Mouse (Mus musculus): ENCODE measurements around the gene Msantd3. TPM values are rescaled to one million over a fixed set of nuclear protein-coding genes. Genes with fewer than 3 reads are reported as not detected.

Msantd3 gene
- polyA plus RNA-seq, 1 experiment from 2014 or later = 34.1 TPM

DNA sequence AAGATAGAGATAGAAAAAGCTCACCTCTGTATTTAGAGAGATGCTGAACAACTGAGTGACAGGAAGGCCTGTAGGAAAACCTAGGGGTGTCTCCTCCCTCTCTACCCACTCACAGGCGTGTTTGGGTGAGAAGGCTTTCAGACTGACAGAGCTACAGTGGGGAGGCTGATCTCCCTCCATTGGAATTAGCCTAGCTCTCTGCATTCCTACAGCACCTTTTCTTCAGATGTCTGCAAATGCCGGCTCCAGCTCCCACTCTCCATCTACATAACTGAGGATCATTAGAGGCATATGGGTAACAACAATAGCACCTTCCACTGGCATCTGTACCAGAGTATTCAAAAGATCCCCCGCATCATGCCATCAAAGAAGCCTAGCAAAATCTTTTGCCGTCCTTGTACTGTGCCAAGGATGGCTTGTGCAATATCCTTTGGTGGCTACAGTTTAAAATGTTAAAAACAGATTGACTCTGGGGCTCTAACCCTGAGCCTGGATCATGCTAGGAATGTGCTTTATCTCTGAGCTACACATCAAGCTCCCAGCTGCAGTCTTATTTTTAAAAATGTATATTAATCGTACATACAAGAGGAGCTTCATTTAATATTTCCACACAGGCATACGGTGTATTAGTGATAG is 39.9 kb downstream of the Msantd3 start:
- no peaks in the 10 kb centered on the region for H3K4me1 ChIP-seq (ENCODE audit: insufficient read depth)
- H3K4me3 ChIP-seq (ENCODE audit: low read depth, low read length) = no peak overlapping the region
- DNase-seq (no peak), ATAC-seq (ENCODE audit: insufficient read depth) (no peak)
- no peaks in the 10 kb centered on the region for H3K9me3 ChIP-seq (ENCODE audit: low read depth, low read length)
- 52% methylated on average over 6 of the region's 6 CpGs for WGBS
- no peak overlapping the region for H3K4me2 ChIP-seq
- no peak overlapping the region for H3K27ac ChIP-seq (ENCODE audit: low read depth)
- H3K27me3 ChIP-seq (ENCODE audit: insufficient read depth, low read length) = no peaks in the 10 kb centered on the region
- no peaks in the 10 kb centered on the region for H3K36me3 ChIP-seq (ENCODE audit: insufficient read depth)
- H3K9ac ChIP-seq = no peak overlapping the region
- TF ChIP-seq CTCF (IDR thresholded peaks at IDR 0.05; ENCODE audit: low read depth) = no peak

DNA sequence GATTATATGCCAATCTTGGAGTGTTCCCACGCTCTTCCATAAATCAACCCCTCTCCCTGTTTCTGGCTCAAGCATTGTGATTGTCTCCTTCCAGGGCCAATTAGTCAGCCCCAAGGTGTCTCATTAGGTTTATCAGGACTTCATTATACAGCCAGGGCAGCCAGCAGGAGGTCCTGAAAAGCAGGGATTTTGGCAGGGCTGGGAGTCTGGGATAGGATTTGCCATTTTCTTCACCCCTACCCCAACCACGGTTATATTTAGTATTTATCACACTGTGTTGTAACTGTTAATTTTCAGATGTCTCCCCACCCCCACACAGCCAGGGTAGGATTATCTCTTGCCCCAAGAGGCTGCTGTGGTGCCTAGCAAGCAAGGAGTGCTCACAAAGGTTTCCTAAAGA is 41.5 kb downstream of the Msantd3 start:
- ATAC-seq (ENCODE audit: insufficient read depth) = no peak
- Histone ChIP-seq H3K9ac (no peak overlapping the region), H3K4me3 (ENCODE audit: low read depth, low read length) (no peak overlapping the region), H3K9me3 (ENCODE audit: low read depth, low read length) (no peaks in the 10 kb centered on the region), H3K4me1 (ENCODE audit: insufficient read depth) (no peaks in the 10 kb centered on the region), H3K27ac (ENCODE audit: low read depth) (no peak overlapping the region), H3K27me3 (ENCODE audit: insufficient read depth, low read length) (no peaks in the 10 kb centered on the region), H3K36me3 (ENCODE audit: insufficient read depth) (no peaks in the 10 kb centered on the region), H3K4me2 (no peak overlapping the region)
- DNase-seq = no peak
- no peak for TF ChIP-seq CTCF (IDR thresholded peaks at IDR 0.05; ENCODE audit: low read depth)
- 28% methylated on average over 2 of the region's 2 CpGs for WGBS

DNA sequence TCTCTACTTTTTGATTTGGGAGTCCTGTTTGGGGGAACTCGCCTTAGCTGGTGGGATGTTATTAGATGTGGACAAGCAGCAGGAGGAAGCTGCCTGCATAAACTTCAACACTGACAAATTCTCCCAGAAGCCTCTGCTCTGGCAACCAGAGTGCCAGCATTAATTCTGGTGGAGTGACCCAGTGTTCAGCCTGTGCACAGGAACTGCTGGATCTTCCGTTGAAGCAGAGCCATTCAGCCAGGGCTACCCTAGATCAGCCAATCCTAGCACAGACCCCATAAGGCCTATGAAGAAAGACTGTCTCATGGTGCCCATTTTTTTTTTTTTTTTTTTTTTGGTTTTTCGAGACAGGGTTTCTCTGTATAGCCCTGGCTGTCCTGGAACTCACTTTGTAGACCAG is 42.3 kb downstream of the Msantd3 start:
- no peak for TF ChIP-seq CTCF (IDR thresholded peaks at IDR 0.05; ENCODE audit: low read depth)
- Histone ChIP-seq H3K9ac (no peak overlapping the region), H3K27me3 (ENCODE audit: insufficient read depth, low read length) (no peaks in the 10 kb centered on the region), H3K9me3 (ENCODE audit: low read depth, low read length) (no peaks in the 10 kb centered on the region), H3K4me1 (ENCODE audit: insufficient read depth) (no peaks in the 10 kb centered on the region), H3K4me3 (ENCODE audit: low read depth, low read length) (no peak overlapping the region), H3K4me2 (no peak overlapping the region), H3K27ac (ENCODE audit: low read depth) (no peak overlapping the region), H3K36me3 (ENCODE audit: insufficient read depth) (no peaks in the 10 kb centered on the region)
- DNase-seq (no peak), ATAC-seq (ENCODE audit: insufficient read depth) (no peak)
- 72% methylated on average over 2 of the region's 3 CpGs for WGBS

DNA sequence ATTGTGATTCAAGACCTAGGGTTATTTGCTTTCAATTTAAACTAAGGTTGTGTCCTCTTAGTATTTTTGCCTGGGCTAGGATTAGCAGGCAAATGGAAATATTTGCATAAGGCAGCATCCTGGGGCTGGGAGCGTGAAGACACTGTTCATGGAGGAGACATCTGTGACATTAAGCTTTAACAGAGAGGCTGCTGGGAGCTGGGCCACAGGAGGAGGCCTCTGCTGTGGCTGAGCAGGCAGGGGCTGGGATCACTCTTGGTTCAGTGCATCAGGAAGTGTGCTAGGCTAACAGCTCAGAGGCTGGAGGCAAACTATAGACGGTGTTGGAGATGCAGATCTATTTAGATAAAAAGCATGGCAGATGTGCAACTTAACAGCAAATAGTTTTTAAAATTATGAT is 43.2 kb downstream of the Msantd3 start:
- H3K9me3 ChIP-seq (ENCODE audit: low read depth, low read length) = no peaks in the 10 kb centered on the region
- H3K9ac ChIP-seq = no peak overlapping the region
- H3K36me3 ChIP-seq (ENCODE audit: insufficient read depth) = no peaks in the 10 kb centered on the region
- ATAC-seq (ENCODE audit: insufficient read depth) (no peak), DNase-seq (no peak)
- no peak overlapping the region for H3K4me3 ChIP-seq (ENCODE audit: low read depth, low read length)
- WGBS = 74% methylated on average over 2 of the region's 2 CpGs
- no peak overlapping the region for H3K4me2 ChIP-seq
- no peaks in the 10 kb centered on the region; the same call in 1 of the 2 replicates for H3K4me1 ChIP-seq (ENCODE audit: insufficient read depth)
- no peak for TF ChIP-seq CTCF (IDR thresholded peaks at IDR 0.05; ENCODE audit: low read depth)
- no peaks in the 10 kb centered on the region for H3K27me3 ChIP-seq (ENCODE audit: insufficient read depth, low read length)
- H3K27ac ChIP-seq (ENCODE audit: low read depth) = no peak overlapping the region

DNA sequence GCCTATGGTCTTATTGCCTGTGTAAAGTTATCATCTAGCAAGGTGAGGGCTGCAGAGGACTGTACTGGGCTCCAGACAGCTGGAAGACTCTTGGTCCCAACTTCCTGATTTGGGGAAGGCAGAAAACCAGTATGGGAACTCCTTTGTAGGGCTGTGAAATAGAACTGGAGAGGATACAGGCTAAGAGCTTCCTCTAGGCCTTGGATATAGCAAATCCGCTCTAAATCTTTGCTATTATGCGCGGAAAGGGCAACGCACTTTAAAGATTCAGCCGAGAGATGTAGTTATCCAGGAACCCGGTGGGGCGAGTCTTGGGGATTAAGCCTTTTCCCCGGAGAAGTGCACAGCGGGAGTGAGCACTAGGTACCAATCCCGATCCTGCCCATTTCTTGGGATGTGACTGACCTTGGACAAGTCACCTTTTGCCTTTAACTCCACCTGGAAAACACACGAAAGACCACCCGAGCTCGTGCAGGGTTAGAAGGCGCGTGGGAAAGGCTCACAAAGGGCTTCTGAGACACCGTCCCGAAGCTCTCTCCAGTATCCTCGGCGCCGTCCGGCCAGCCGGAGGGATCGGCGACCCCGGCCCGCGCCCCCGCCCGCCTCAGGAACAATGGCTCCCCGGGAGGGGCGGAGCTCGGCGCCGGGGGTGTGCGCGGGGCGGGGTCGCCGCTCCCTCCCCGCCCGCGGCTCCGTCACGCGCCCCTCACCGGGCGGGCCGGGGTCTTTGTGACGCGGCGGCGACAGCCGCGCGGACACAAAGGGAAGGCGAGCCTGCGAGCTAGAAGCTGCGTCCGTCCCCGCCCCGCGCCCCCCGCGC is 44.9 kb downstream of the Msantd3 start, which contains the start of gene Tmeff1:
TSS of gene Tmeff1 (plus strand) at position 754 of the 820 bp plus-strand sequence.
- Histone ChIP-seq H3K27ac (ENCODE audit: low read depth) (peak within 1 kb of the TSS; percentile 94), H3K4me2 (peak within 1 kb of the TSS; percentile 83), H3K4me3 (ENCODE audit: low read depth, low read length) (peak within 1 kb of the TSS; percentile 83), H3K9me3 (ENCODE audit: low read depth, low read length) (no peaks in the 10 kb centered on the region), H3K27me3 (ENCODE audit: insufficient read depth, low read length) (no peaks in the 10 kb centered on the region), H3K4me1 (ENCODE audit: insufficient read depth) (no peaks in the 10 kb centered on the region; the same call in 1 of the 2 replicates), H3K9ac (peak within 1 kb of the TSS; percentile 94), H3K36me3 (ENCODE audit: insufficient read depth) (no peaks in the 10 kb centered on the region)
- peak; percentile 77 for ATAC-seq (ENCODE audit: insufficient read depth)
- peak; percentile 82 for DNase-seq
- TF ChIP-seq CTCF (IDR thresholded peaks at IDR 0.05; ENCODE audit: low read depth) = no peak
- WGBS = under 1% methylated on average over 55 of the region's 64 CpGs

DNA sequence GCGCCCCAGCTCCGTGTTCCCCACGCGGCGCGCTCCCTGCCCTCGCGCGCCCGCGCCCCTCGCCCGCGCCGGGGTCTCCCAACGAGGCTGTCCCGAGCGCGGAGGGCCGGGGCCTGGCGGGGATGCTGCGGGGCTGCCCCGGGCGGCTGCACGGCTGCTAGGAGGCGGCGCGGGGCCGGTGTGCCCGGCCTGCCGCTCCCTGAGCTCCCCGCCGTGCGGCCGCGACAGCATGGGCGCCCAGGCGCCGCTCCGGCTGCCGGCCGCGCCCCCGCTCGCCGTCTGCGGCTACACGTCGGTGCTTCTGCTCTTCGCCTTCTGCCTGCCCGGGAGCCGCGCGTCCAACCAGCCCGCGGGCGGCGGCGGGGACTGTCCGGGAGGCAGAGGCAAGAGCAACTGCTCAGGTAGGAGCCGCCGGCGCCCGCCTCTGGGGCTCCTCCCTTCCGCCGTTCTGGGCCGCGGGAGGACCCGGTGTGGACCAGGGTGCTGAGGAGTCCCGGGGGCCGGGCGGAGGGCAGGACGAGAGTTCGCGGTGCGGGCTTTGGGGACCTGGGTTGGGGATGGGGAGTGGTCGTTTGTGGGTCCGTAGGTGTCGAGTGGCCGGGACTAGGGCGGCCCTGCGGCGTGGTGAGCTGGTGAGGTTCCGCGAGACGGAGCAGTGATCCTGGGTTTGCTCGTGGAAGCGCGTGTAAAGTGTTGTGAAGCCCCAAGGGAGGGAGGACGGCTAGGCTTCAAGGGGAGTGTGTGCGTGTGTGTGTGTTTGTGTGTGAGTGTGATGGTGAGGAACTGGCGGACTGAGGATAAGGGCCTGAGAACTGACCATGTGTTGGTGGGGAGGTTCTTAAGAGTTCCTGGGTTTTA is 45.7 kb downstream of the Msantd3 start:
- TF ChIP-seq CTCF (IDR thresholded peaks at IDR 0.05; ENCODE audit: low read depth) = no peak
- peak overlapping the region; percentile 94 for H3K9ac ChIP-seq

More for the DNA sequence above, 45.7 kb downstream of the Msantd3 start:
- H3K36me3 ChIP-seq (ENCODE audit: insufficient read depth) = no peaks in the 10 kb centered on the region
- peak; percentile 62 for DNase-seq
- H3K27ac ChIP-seq (ENCODE audit: low read depth) = peak overlapping the region; percentile 94
- ATAC-seq (ENCODE audit: insufficient read depth) = peak; percentile 71
- H3K4me1 ChIP-seq (ENCODE audit: insufficient read depth) = no peaks in the 10 kb centered on the region; the same call in 1 of the 2 replicates
- peak overlapping the region; percentile 83 for H3K4me3 ChIP-seq (ENCODE audit: low read depth, low read length)
- no peaks in the 10 kb centered on the region for H3K27me3 ChIP-seq (ENCODE audit: insufficient read depth, low read length)
- under 1% methylated on average over 84 of the region's 92 CpGs for WGBS
- peak overlapping the region; percentile 83 for H3K4me2 ChIP-seq
- H3K9me3 ChIP-seq (ENCODE audit: low read depth, low read length) = no peaks in the 10 kb centered on the region

Measured in lung, embryonic 14.5 days (tissue).